Mouse (Mus musculus): ENCODE data around the gene Mapt. TPM values are rescaled to one million over a fixed set of nuclear protein-coding genes. Genes with fewer than 3 reads are reported as not detected.

Gene Mapt
- polyA plus RNA-seq, 1 experiment = 0.76 TPM

GRCm38 (mm10) chr11:104269385-104269822 lies 38.2 kb downstream of the Mapt start:
- Histone ChIP-seq H3K4me1 (peaks cover 8% of the 10 kb centered on the region; the same call in 1 of the 2 replicates), H3K4me3 (replicated peaks) (no peak overlapping the region), H3K9me3 (no peaks in the 10 kb centered on the region), H3K36me3 (replicated peaks; ENCODE audit: low read length) (no peaks in the 10 kb centered on the region), H3K27me3 (replicated peaks) (peaks cover 49% of the 10 kb centered on the region)
- TF ChIP-seq FLI1 (IDR thresholded peaks at IDR 0.05; ENCODE audit: low read length) = no peak
- no peak for TF ChIP-seq GATA1 (IDR thresholded peaks at IDR 0.05; ENCODE audit: borderline replicate concordance, low read length)

GRCm38 (mm10) chr11:104270452-104270851 lies 39.3 kb downstream of the Mapt start:
- no peak overlapping the region for H3K4me3 ChIP-seq (replicated peaks)
- no peaks in the 10 kb centered on the region for H3K9me3 ChIP-seq
- TF ChIP-seq GATA1 (IDR thresholded peaks at IDR 0.05; ENCODE audit: borderline replicate concordance, low read length) = no peak
- H3K4me1 ChIP-seq = peaks cover 8% of the 10 kb centered on the region; the same call in 1 of the 2 replicates
- H3K36me3 ChIP-seq (replicated peaks; ENCODE audit: low read length) = no peaks in the 10 kb centered on the region
- H3K27me3 ChIP-seq (replicated peaks) = peaks cover 59% of the 10 kb centered on the region

GRCm38 (mm10) chr11:104270876-104271275 lies 39.7 kb downstream of the Mapt start:
- Histone ChIP-seq H3K27me3 (replicated peaks) (peaks cover 63% of the 10 kb centered on the region), H3K9me3 (no peaks in the 10 kb centered on the region), H3K4me1 (peaks cover 8% of the 10 kb centered on the region; the same call in 1 of the 2 replicates), H3K4me3 (replicated peaks) (no peak overlapping the region), H3K36me3 (replicated peaks; ENCODE audit: low read length) (no peaks in the 10 kb centered on the region)
- TF ChIP-seq FLI1 (IDR thresholded peaks at IDR 0.05; ENCODE audit: low read length) = no peak
- TF ChIP-seq GATA1 (IDR thresholded peaks at IDR 0.05; ENCODE audit: borderline replicate concordance, low read length) = no peak

GRCm38 (mm10) chr11:104271876-104272275 lies 40.7 kb downstream of the Mapt start:
- TF ChIP-seq GATA1 (IDR thresholded peaks at IDR 0.05; ENCODE audit: borderline replicate concordance, low read length) = no peak
- no peak for TF ChIP-seq FLI1 (IDR thresholded peaks at IDR 0.05; ENCODE audit: low read length)
- peaks cover 8% of the 10 kb centered on the region; the same call in 1 of the 2 replicates for H3K4me1 ChIP-seq
- H3K36me3 ChIP-seq (replicated peaks; ENCODE audit: low read length) = no peaks in the 10 kb centered on the region
- H3K9me3 ChIP-seq = no peaks in the 10 kb centered on the region
- H3K4me3 ChIP-seq (replicated peaks) = no peak overlapping the region
- H3K27me3 ChIP-seq (replicated peaks) = peaks cover 65% of the 10 kb centered on the region

GRCm38 (mm10) chr11:104272352-104272751 lies 41.2 kb downstream of the Mapt start:
- Histone ChIP-seq H3K27me3 (replicated peaks) (peaks cover 66% of the 10 kb centered on the region), H3K36me3 (replicated peaks; ENCODE audit: low read length) (no peaks in the 10 kb centered on the region), H3K4me3 (replicated peaks) (no peak overlapping the region), H3K9me3 (no peaks in the 10 kb centered on the region), H3K4me1 (peaks cover 8% of the 10 kb centered on the region; the same call in 1 of the 2 replicates)
- TF ChIP-seq GATA1 (IDR thresholded peaks at IDR 0.05; ENCODE audit: borderline replicate concordance, low read length) (no peak), FLI1 (IDR thresholded peaks at IDR 0.05; ENCODE audit: low read length) (no peak)

GRCm38 (mm10) chr11:104275765-104276164 lies 44.6 kb downstream of the Mapt start:
- TF ChIP-seq GATA1 (IDR thresholded peaks at IDR 0.05; ENCODE audit: borderline replicate concordance, low read length) (no peak), FLI1 (IDR thresholded peaks at IDR 0.05; ENCODE audit: low read length) (no peak)
- no peak overlapping the region for H3K4me3 ChIP-seq (replicated peaks)
- no peaks in the 10 kb centered on the region for H3K36me3 ChIP-seq (replicated peaks; ENCODE audit: low read length)
- H3K9me3 ChIP-seq = no peaks in the 10 kb centered on the region
- H3K27me3 ChIP-seq (replicated peaks) = peaks cover 65% of the 10 kb centered on the region
- peaks cover 20% of the 10 kb centered on the region for H3K4me1 ChIP-seq

- Histone ChIP-seq H3K9me3 (no peaks in the 10 kb centered on the region), H3K36me3 (replicated peaks; ENCODE audit: low read length) (no peaks in the 10 kb centered on the region), H3K27me3 (replicated peaks) (peaks cover 73% of the 10 kb centered on the region), H3K4me3 (replicated peaks) (no peak overlapping the region), H3K4me1 (peaks cover 15% of the 10 kb centered on the region)
- TF ChIP-seq GATA1 (IDR thresholded peaks at IDR 0.05; ENCODE audit: borderline replicate concordance, low read length) (no peak), FLI1 (IDR thresholded peaks at IDR 0.05; ENCODE audit: low read length) (no peak)
These were observed 47.0 kb downstream of the Mapt start for GRCm38 (mm10) chr11:104278222-104278621.

GRCm38 (mm10) chr11:104279049-104279448 lies 47.9 kb downstream of the Mapt start:
- H3K36me3 ChIP-seq (replicated peaks; ENCODE audit: low read length) = no peaks in the 10 kb centered on the region
- H3K9me3 ChIP-seq = no peaks in the 10 kb centered on the region
- TF ChIP-seq FLI1 (IDR thresholded peaks at IDR 0.05; ENCODE audit: low read length) = no peak
- no peak for TF ChIP-seq GATA1 (IDR thresholded peaks at IDR 0.05; ENCODE audit: borderline replicate concordance, low read length)
- peaks cover 11% of the 10 kb centered on the region for H3K4me1 ChIP-seq
- no peak overlapping the region for H3K4me3 ChIP-seq (replicated peaks)
- peaks cover 71% of the 10 kb centered on the region for H3K27me3 ChIP-seq (replicated peaks)

- TF ChIP-seq FLI1 (IDR thresholded peaks at IDR 0.05; ENCODE audit: low read length) (no peak), GATA1 (IDR thresholded peaks at IDR 0.05; ENCODE audit: borderline replicate concordance, low read length) (no peak)
These were observed 48.3 kb downstream of the Mapt start for GRCm38 (mm10) chr11:104279538-104279937.

GRCm38 (mm10) chr11:104281501-104281900 lies 50.3 kb downstream of the Mapt start:
- no peak overlapping the region for H3K4me3 ChIP-seq (replicated peaks)
- H3K27me3 ChIP-seq (replicated peaks) = peaks cover 64% of the 10 kb centered on the region
- no peaks in the 10 kb centered on the region for H3K36me3 ChIP-seq (replicated peaks; ENCODE audit: low read length)
- peaks cover 11% of the 10 kb centered on the region for H3K4me1 ChIP-seq
- peaks cover 15% of the 10 kb centered on the region for H3K9me3 ChIP-seq
- TF ChIP-seq GATA1 (IDR thresholded peaks at IDR 0.05; ENCODE audit: borderline replicate concordance, low read length) (no peak), FLI1 (IDR thresholded peaks at IDR 0.05; ENCODE audit: low read length) (no peak)

More at GRCm38 (mm10) chr11:104279538-104279937, 48.3 kb downstream of the Mapt start:
- no peaks in the 10 kb centered on the region for H3K9me3 ChIP-seq
- H3K4me3 ChIP-seq (replicated peaks) = no peak overlapping the region
- H3K4me1 ChIP-seq = peaks cover 11% of the 10 kb centered on the region
- H3K36me3 ChIP-seq (replicated peaks; ENCODE audit: low read length) = no peaks in the 10 kb centered on the region
- peaks cover 71% of the 10 kb centered on the region for H3K27me3 ChIP-seq (replicated peaks)
